In genomic region chr5:140106051-140106450, GRCm38 (mm10) we compare ENCODE assay signal across 28 mouse cellular contexts.
DNase-seq lines count a peak whose midpoint lies in the region; ATAC-seq and TF ChIP-seq lines count a peak whose summit lies in the region.
"Had no signal": no experiment of that assay in that cellular context is flagged by ENCODE, and none has a peak within 500 bp of the region (broad histone marks: within the 10 kb centered on the region; RNA-seq: fewer than 3 reads in every experiment).

No protein-coding gene starts in this region.

- H3K4me1 ChIP-seq in lung, postnatal 0 days (ENCODE audit: insufficient read depth, low read depth, low read length), result no peaks in the 10 kb centered on the region
- 0 out of 2 replicates have a peak, but pooled peaks cover 2% of the 10 kb centered on the region for H3K4me1 ChIP-seq in lung, adult 2 months (ENCODE audit: control insufficient read depth, insufficient read depth, low read length)
- peaks cover 8% of the 10 kb centered on the region for H3K4me1 ChIP-seq in thymus, adult 2 months (replicated peaks; ENCODE audit: control insufficient read depth, insufficient read depth, low read length)
- H3K4me1 ChIP-seq in bone marrow macrophage, adult 2 months (ENCODE audit: control insufficient read depth, insufficient read depth, low read length), result peaks cover 39% of the 10 kb centered on the region
- H3K4me1 ChIP-seq: heart, embryonic 15.5 days had no signal

- H3K27me3 ChIP-seq in lung, postnatal 0 days (replicated peaks; ENCODE audit: insufficient read depth, low read length), result no peaks in the 10 kb centered on the region
- no peaks in the 10 kb centered on the region for H3K27me3 ChIP-seq in thymus, adult 2 months (ENCODE audit: control insufficient read depth, insufficient read depth, low read length)
- H3K27me3 ChIP-seq: embryonic facial prominence, embryonic 13.5 days; forebrain, embryonic 12.5 days; forebrain, embryonic 15.5 days; heart, embryonic 12.5 days; heart, embryonic 15.5 days; hindbrain, embryonic 13.5 days had no signal

- ATAC-seq in lung, postnatal 0 days, result peak; percentile 59
- ATAC-seq: CD4-positive, CD25-positive, alpha-beta regulatory T cell, adult 4 months; forebrain, embryonic 15.5 days had no signal

- no peak overlapping the region for H3K4me2 ChIP-seq in lung, postnatal 0 days (replicated peaks; ENCODE audit: low read depth, low read length)
- H3K4me2 ChIP-seq: embryonic facial prominence, embryonic 13.5 days; forebrain, embryonic 12.5 days; forebrain, embryonic 15.5 days; heart, embryonic 12.5 days; heart, embryonic 15.5 days; hindbrain, embryonic 13.5 days had no signal

- H3K27ac ChIP-seq in lung, postnatal 0 days (ENCODE audit: low read length), result no peak overlapping the region
- H3K27ac ChIP-seq in thymus, adult 2 months (ENCODE audit: control insufficient read depth, insufficient read depth, low read length), result no peak overlapping the region
- peak overlapping the region; percentile 5; the same call in 1 of the 2 replicates for H3K27ac ChIP-seq in bone marrow macrophage, adult 2 months (ENCODE audit: insufficient read depth, low read depth, low read length)
- H3K27ac ChIP-seq: embryonic facial prominence, embryonic 10.5 days; embryonic facial prominence, embryonic 13.5 days; forebrain, embryonic 12.5 days; forebrain, embryonic 15.5 days; heart, embryonic 15.5 days; hindbrain, embryonic 10.5 days; hindbrain, embryonic 13.5 days had no signal

- H3K4me3 ChIP-seq in lung, postnatal 0 days (ENCODE audit: low read depth, low read length), result no peak overlapping the region
- H3K4me3 ChIP-seq in lung, adult 2 months (replicated peaks; ENCODE audit: extremely low read depth, low read depth, low read length), result no peak overlapping the region
- no peak overlapping the region for H3K4me3 ChIP-seq in thymus, adult 2 months (ENCODE audit: control insufficient read depth, insufficient read depth, low read length)
- no peak overlapping the region for H3K4me3 ChIP-seq in bone marrow macrophage, adult 2 months (ENCODE audit: insufficient read depth, low read length)
- H3K4me3 ChIP-seq: embryonic facial prominence, embryonic 10.5 days; embryonic facial prominence, embryonic 13.5 days; erythroblast, embryonic 14.5 days; forebrain, embryonic 12.5 days; forebrain, embryonic 15.5 days; heart, embryonic 12.5 days; heart, embryonic 15.5 days; hindbrain, embryonic 10.5 days; hindbrain, embryonic 13.5 days had no signal

- TF ChIP-seq POLR2A in lung, adult 2 months (IDR thresholded peaks at IDR 0.05; ENCODE audit: borderline replicate concordance, extremely low read depth, low read depth, low read length), result no peak
- no peak for TF ChIP-seq POLR2A in thymus, adult 2 months (IDR thresholded peaks at IDR 0.05; ENCODE audit: control insufficient read depth, extremely low read depth, insufficient read depth, low read length, poor library complexity)
- no peak for TF ChIP-seq POLR2A in bone marrow macrophage, adult 2 months (IDR thresholded peaks at IDR 0.05; ENCODE audit: borderline replicate concordance, low read depth, low read length)

- no peak overlapping the region for H3K9ac ChIP-seq in lung, postnatal 0 days (replicated peaks; ENCODE audit: low read depth)
- H3K9ac ChIP-seq: embryonic facial prominence, embryonic 13.5 days; forebrain, embryonic 12.5 days; forebrain, embryonic 15.5 days; heart, embryonic 12.5 days; heart, embryonic 15.5 days; hindbrain, embryonic 13.5 days had no signal

- peak; percentile 62 for DNase-seq in lung, postnatal 0 days (ENCODE audit: low spot score)
- no peak for DNase-seq in lung, adult 2 months
- peak; percentile 17 for DNase-seq in thymus, adult 2 months
- no peak for DNase-seq in thymus, adult 18-20 months
- DNase-seq in lung, postnatal 25 days (ENCODE audit: low spot score), result peak; percentile 47
- DNase-seq in adrenal gland, adult 8-10 months, result no peak
- DNase-seq in MN1 (ENCODE audit: low spot score), result no peak
- DNase-seq: adrenal gland, postnatal 14 days; cerebellum, adult 11-12 months; cerebellum, adult 8-10 months; cerebellum, postnatal 10 days; cerebellum, postnatal 36 days; embryo, embryonic 11 days; gastrocnemius, postnatal 25 days; heart, adult 18-20 months; heart, postnatal 10 days; heart, postnatal 36 days had no signal

- no peaks in the 10 kb centered on the region for H3K9me3 ChIP-seq in lung, postnatal 0 days (ENCODE audit: low read length)
- H3K9me3 ChIP-seq: embryonic facial prominence, embryonic 10.5 days; embryonic facial prominence, embryonic 13.5 days; forebrain, embryonic 12.5 days; forebrain, embryonic 15.5 days; heart, embryonic 12.5 days; heart, embryonic 15.5 days; hindbrain, embryonic 10.5 days; hindbrain, embryonic 13.5 days had no signal

- H3K36me3 ChIP-seq in lung, postnatal 0 days (ENCODE audit: insufficient read depth, low read length), result no peaks in the 10 kb centered on the region
- peaks cover 57% of the 10 kb centered on the region for H3K36me3 ChIP-seq in thymus, adult 2 months (ENCODE audit: control insufficient read depth, insufficient read depth, low read length)
- H3K36me3 ChIP-seq: forebrain, embryonic 15.5 days; heart, embryonic 15.5 days had no signal

- 71% methylated on average over 3 of the region's 3 CpGs for WGBS in lung, postnatal 0 days
- 69% methylated on average over 3 of the region's 3 CpGs for WGBS in lung, adult 2 months
- WGBS in thymus, adult 2 months, result 55% methylated on average over 3 of the region's 3 CpGs

- TF ChIP-seq EP300 in lung, postnatal 0 days (IDR thresholded peaks at IDR 0.05), result peak; percentile 59

- TF ChIP-seq CTCF in lung, postnatal 0 days (IDR thresholded peaks at IDR 0.05), result no peak
- no peak for TF ChIP-seq CTCF in lung, adult 2 months (IDR thresholded peaks at IDR 0.05; ENCODE audit: insufficient read depth, low read length)
- TF ChIP-seq CTCF in thymus, adult 2 months (IDR thresholded peaks at IDR 0.05; ENCODE audit: borderline replicate concordance, control insufficient read depth, extremely low read depth, insufficient read depth, low read length, poor library complexity), result no peak
- TF ChIP-seq CTCF in bone marrow macrophage, adult 2 months (IDR thresholded peaks at IDR 0.05; ENCODE audit: low read depth, low read length), result no peak

Comparison
In these comparisons a context has a peak if more than half of its experiments do, and no peak if none do; other contexts are left out.
1. DNase-seq: peak in lung, postnatal 0 days (single experiment), thymus, adult 2 months (single experiment) and lung, postnatal 25 days (single experiment); none in lung, adult 2 months (single experiment), thymus, adult 18-20 months (0 of 2), adrenal gland, adult 8-10 months (single experiment) and MN1 (single experiment).